Mouse (Mus musculus): ENCODE data around the gene Slpi.
A peak's percentile ranks its signal among the peaks of the same experiment; 100 is the strongest.

Slpi gene

GRCm38 (mm10) chr2:164421306-164421705 is 32.4 kb upstream of the Slpi start:
- no peak for DNase-seq (ENCODE audit: low read depth, low spot score)

GRCm38 (mm10) chr2:164419489-164419888 is 30.6 kb upstream of the Slpi start:
- no peak for DNase-seq (ENCODE audit: low read depth, low spot score)

- DNase-seq (ENCODE audit: low read depth, low spot score): no peak
These were observed 29.5 kb upstream of the Slpi start for GRCm38 (mm10) chr2:164418308-164418875.

GRCm38 (mm10) chr2:164417198-164417597 is 28.3 kb upstream of the Slpi start:
- DNase-seq (ENCODE audit: low read depth, low spot score): peak; percentile 34

- no peak for DNase-seq (ENCODE audit: low read depth, low spot score)
These were observed 25.7 kb upstream of the Slpi start for GRCm38 (mm10) chr2:164414581-164414980.

GRCm38 (mm10) chr2:164414167-164414566 is 25.3 kb upstream of the Slpi start:
- no peak for DNase-seq (ENCODE audit: low read depth, low spot score)

- peak; percentile 54 for DNase-seq (ENCODE audit: low read depth, low spot score)
These were observed 18.8 kb upstream of the Slpi start for GRCm38 (mm10) chr2:164407708-164408107.

GRCm38 (mm10) chr2:164405519-164405918 is 16.6 kb upstream of the Slpi start:
- DNase-seq (ENCODE audit: low read depth, low spot score): no peak

GRCm38 (mm10) chr2:164405060-164405459 is 16.2 kb upstream of the Slpi start, which contains the start of gene Matn4:
Gene Matn4 (minus strand): TSS chr2:164405160.
- no peak for DNase-seq (ENCODE audit: low read depth, low spot score)

- DNase-seq (ENCODE audit: low read depth, low spot score): no peak
These were observed 15.4 kb upstream of the Slpi start for GRCm38 (mm10) chr2:164404082-164404990.

- no peak for DNase-seq (ENCODE audit: low read depth, low spot score)
These were observed 14.6 kb upstream of the Slpi start for GRCm38 (mm10) chr2:164403396-164404081.

- DNase-seq (ENCODE audit: low read depth, low spot score): peak; percentile 72
These were observed 14.0 kb upstream of the Slpi start, which contains the start of gene Rbpjl for GRCm38 (mm10) chr2:164402906-164403305. Gene Rbpjl (plus strand): TSS chr2:164403141.

- DNase-seq (ENCODE audit: low read depth, low spot score): no peak
These were observed 8.0 kb upstream of the Slpi start for GRCm38 (mm10) chr2:164396911-164397310.

- DNase-seq (ENCODE audit: low read depth, low spot score): no peak
These were observed 7.2 kb upstream of the Slpi start for GRCm38 (mm10) chr2:164396076-164396475.

GRCm38 (mm10) chr2:164393126-164393525 is 4.2 kb upstream of the Slpi start:
- DNase-seq (ENCODE audit: low read depth, low spot score): no peak

GRCm38 (mm10) chr2:164389499-164389898 is 604 bp upstream of the Slpi start:
- DNase-seq (ENCODE audit: low read depth, low spot score): peak; percentile 69

GRCm38 (mm10) chr2:164386953-164387352 is 1.9 kb downstream of the Slpi start:
- DNase-seq (ENCODE audit: low read depth, low spot score): no peak

GRCm38 (mm10) chr2:164385927-164386763 is 2.8 kb downstream of the Slpi start:
- DNase-seq (ENCODE audit: low read depth, low spot score): peak; percentile 35

- no peak for DNase-seq (ENCODE audit: low read depth, low spot score)
These were observed 5.1 kb downstream of the Slpi start for GRCm38 (mm10) chr2:164383656-164384399.

GRCm38 (mm10) chr2:164382971-164383370 is 5.9 kb downstream of the Slpi start:
- no peak for DNase-seq (ENCODE audit: low read depth, low spot score)

GRCm38 (mm10) chr2:164381726-164382125 is 7.2 kb downstream of the Slpi start:
- no peak for DNase-seq (ENCODE audit: low read depth, low spot score)
